Mouse (Mus musculus): ENCODE measurements at regions not wholly inside any gene's neighbourhood (a gene's known extent, or its start where the extent isn't known, plus 50 kb on each side); places are given as distances from the start of the nearest gene placed in this dataset.

- no peaks in the 10 kb centered on the region for H3K36me3 ChIP-seq (ENCODE audit: control insufficient read depth, insufficient read depth)
- H3ac ChIP-seq (ENCODE audit: control insufficient read depth, insufficient read length) = no peak overlapping the region
- H3K27me3 ChIP-seq (ENCODE audit: control insufficient read depth, insufficient read depth, insufficient read length) = no peaks in the 10 kb centered on the region
- TF ChIP-seq REST (IDR thresholded peaks at IDR 0.05; ENCODE audit: insufficient read depth, insufficient read length) (no peak), CEBPB (IDR thresholded peaks at IDR 0.05; ENCODE audit: insufficient read depth, poor library complexity, severe bottlenecking) (no peak), USF1 (IDR thresholded peaks at IDR 0.05; ENCODE audit: low read depth) (no peak), SRF (IDR thresholded peaks at IDR 0.05; ENCODE audit: control insufficient read depth, insufficient read length, low read depth) (no peak), TCF12 (IDR thresholded peaks at IDR 0.05; ENCODE audit: insufficient read depth, poor library complexity, severe bottlenecking) (no peak), POLR2A (IDR thresholded peaks at IDR 0.05; ENCODE audit: insufficient read length, low read depth) (no peak), MYOD1 (IDR thresholded peaks at IDR 0.05; ENCODE audit: control insufficient read depth in 1 of 3, insufficient read length in 2 of 3, low read depth in 2 of 3) (no peak), MAX (IDR thresholded peaks at IDR 0.05; ENCODE audit: low read depth) (no peak), POLR2AphosphoS2 (IDR thresholded peaks at IDR 0.05; ENCODE audit: insufficient read length, low read depth) (no peak), MYOG (IDR thresholded peaks at IDR 0.05; ENCODE audit: control insufficient read depth in 1 of 3, insufficient read depth in 1 of 3, insufficient read length in 2 of 3, low read depth in 2 of 3) (no peak), E2F4 (IDR thresholded peaks at IDR 0.05; ENCODE audit: insufficient read depth) (no peak)
- H3K4me2 ChIP-seq (ENCODE audit: low read depth) = no peak overlapping the region
- no peaks in the 10 kb centered on the region for H3K79me2 ChIP-seq (ENCODE audit: control insufficient read depth, insufficient read depth)
- H3K4me3 ChIP-seq = no peak overlapping the region
Measured at GRCm38 (mm10) chr3:139989380-139989779, 783.9 kb downstream of the Stpg2 start.

DNA sequence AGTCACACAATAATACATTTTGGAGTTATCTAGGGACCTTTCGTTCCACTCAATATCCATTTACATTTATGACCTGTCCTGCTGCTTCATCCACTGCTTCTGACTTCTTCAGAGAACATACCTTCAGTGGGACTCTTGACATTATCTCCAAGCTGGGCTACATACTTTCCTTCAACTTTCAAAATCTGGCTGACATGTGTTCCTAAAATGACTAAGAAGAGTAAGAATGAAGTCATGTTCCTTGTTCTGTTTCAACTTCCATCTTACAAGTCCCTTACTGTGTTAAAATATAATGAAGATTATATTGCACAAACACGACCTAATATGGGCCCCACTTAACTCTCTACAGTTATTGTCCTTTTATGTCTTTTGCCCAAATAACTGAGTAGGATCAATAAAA, 807.0 kb downstream of the Stpg2 start:
- no peaks in the 10 kb centered on the region for H3K79me2 ChIP-seq (ENCODE audit: control insufficient read depth, insufficient read depth)
- H3K4me3 ChIP-seq = no peak overlapping the region
- no peak overlapping the region for H3K4me2 ChIP-seq (ENCODE audit: low read depth)
- H3K27me3 ChIP-seq (ENCODE audit: control insufficient read depth, insufficient read depth, insufficient read length) = no peaks in the 10 kb centered on the region
- H3ac ChIP-seq (ENCODE audit: control insufficient read depth, insufficient read length) = no peak overlapping the region
- no peak for TF ChIP-seq E2F4 (IDR thresholded peaks at IDR 0.05; ENCODE audit: insufficient read depth)
- TF ChIP-seq MYOG (IDR thresholded peaks at IDR 0.05; ENCODE audit: control insufficient read depth in 1 of 3, insufficient read depth in 1 of 3, insufficient read length in 2 of 3, low read depth in 2 of 3) = no peak
- no peak for TF ChIP-seq POLR2AphosphoS2 (IDR thresholded peaks at IDR 0.05; ENCODE audit: insufficient read length, low read depth)
- TF ChIP-seq MYOD1 (IDR thresholded peaks at IDR 0.05; ENCODE audit: control insufficient read depth in 1 of 3, insufficient read length in 2 of 3, low read depth in 2 of 3) = no peak
- no peak for TF ChIP-seq TCF3 (IDR thresholded peaks at IDR 0.05; ENCODE audit: insufficient read length, low read depth)
- TF ChIP-seq REST (IDR thresholded peaks at IDR 0.05; ENCODE audit: insufficient read depth, insufficient read length) = no peak
- TF ChIP-seq POLR2A (IDR thresholded peaks at IDR 0.05; ENCODE audit: insufficient read length, low read depth) = no peak
- no peak for TF ChIP-seq CEBPB (IDR thresholded peaks at IDR 0.05; ENCODE audit: insufficient read depth, poor library complexity, severe bottlenecking)
- no peak for TF ChIP-seq USF1 (IDR thresholded peaks at IDR 0.05; ENCODE audit: low read depth)
- no peak for TF ChIP-seq SRF (IDR thresholded peaks at IDR 0.05; ENCODE audit: control insufficient read depth, insufficient read length, low read depth)
- no peak for TF ChIP-seq TCF12 (IDR thresholded peaks at IDR 0.05; ENCODE audit: insufficient read depth, poor library complexity, severe bottlenecking)
- TF ChIP-seq MAX (IDR thresholded peaks at IDR 0.05; ENCODE audit: low read depth) = no peak
- H3K36me3 ChIP-seq (ENCODE audit: control insufficient read depth, insufficient read depth) = no peaks in the 10 kb centered on the region

DNA sequence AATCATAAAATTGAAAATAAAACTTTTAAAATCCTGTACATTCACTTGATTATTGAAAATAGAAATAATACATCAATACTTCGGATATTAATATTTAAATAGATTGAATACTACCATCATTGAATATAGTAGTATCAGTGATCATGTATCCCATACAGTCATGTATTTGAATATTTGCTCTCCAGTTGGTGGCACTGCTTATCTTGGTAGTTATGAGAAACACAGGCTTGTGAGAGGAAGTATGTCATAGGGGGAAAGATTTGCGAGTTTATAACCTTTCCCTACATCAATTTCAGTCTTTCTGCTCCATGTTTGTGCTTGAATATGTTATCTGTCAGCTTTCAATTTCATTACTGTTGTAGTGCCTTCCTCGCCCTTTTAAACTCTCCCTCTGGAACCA, 828.6 kb downstream of the Stpg2 start:
- Histone ChIP-seq H3K79me2 (ENCODE audit: control insufficient read depth, insufficient read depth) (no peaks in the 10 kb centered on the region), H3K27me3 (ENCODE audit: control insufficient read depth, insufficient read depth, insufficient read length) (no peaks in the 10 kb centered on the region), H3K4me2 (ENCODE audit: low read depth) (no peak overlapping the region), H3K4me3 (no peak overlapping the region), H3ac (ENCODE audit: control insufficient read depth, insufficient read length) (no peak overlapping the region), H3K36me3 (ENCODE audit: control insufficient read depth, insufficient read depth) (no peaks in the 10 kb centered on the region)
- TF ChIP-seq TCF12 (IDR thresholded peaks at IDR 0.05; ENCODE audit: insufficient read depth, poor library complexity, severe bottlenecking) = no peak
- no peak for TF ChIP-seq SRF (IDR thresholded peaks at IDR 0.05; ENCODE audit: control insufficient read depth, insufficient read length, low read depth)
- no peak for TF ChIP-seq CEBPB (IDR thresholded peaks at IDR 0.05; ENCODE audit: insufficient read depth, poor library complexity, severe bottlenecking)
- no peak for TF ChIP-seq REST (IDR thresholded peaks at IDR 0.05; ENCODE audit: insufficient read depth, insufficient read length)

GRCm38 (mm10) chr3:140035142-140035541, 829.6 kb downstream of the Stpg2 start:
- no peak overlapping the region for H3K4me3 ChIP-seq
- H3K36me3 ChIP-seq (ENCODE audit: control insufficient read depth, insufficient read depth) = no peaks in the 10 kb centered on the region
- no peaks in the 10 kb centered on the region for H3K27me3 ChIP-seq (ENCODE audit: control insufficient read depth, insufficient read depth, insufficient read length)
- H3K79me2 ChIP-seq (ENCODE audit: control insufficient read depth, insufficient read depth) = no peaks in the 10 kb centered on the region
- no peak overlapping the region for H3ac ChIP-seq (ENCODE audit: control insufficient read depth, insufficient read length)
- TF ChIP-seq MYOG (IDR thresholded peaks at IDR 0.05; ENCODE audit: control insufficient read depth in 1 of 3, insufficient read depth in 1 of 3, insufficient read length in 2 of 3, low read depth in 2 of 3) (no peak), CEBPB (IDR thresholded peaks at IDR 0.05; ENCODE audit: insufficient read depth, poor library complexity, severe bottlenecking) (no peak), SRF (IDR thresholded peaks at IDR 0.05; ENCODE audit: control insufficient read depth, insufficient read length, low read depth) (no peak), MYOD1 (IDR thresholded peaks at IDR 0.05; ENCODE audit: control insufficient read depth in 1 of 3, insufficient read length in 2 of 3, low read depth in 2 of 3) (no peak), TCF3 (IDR thresholded peaks at IDR 0.05; ENCODE audit: insufficient read length, low read depth) (no peak), TCF12 (IDR thresholded peaks at IDR 0.05; ENCODE audit: insufficient read depth, poor library complexity, severe bottlenecking) (no peak), POLR2A (IDR thresholded peaks at IDR 0.05; ENCODE audit: insufficient read length, low read depth) (no peak), POLR2AphosphoS2 (IDR thresholded peaks at IDR 0.05; ENCODE audit: insufficient read length, low read depth) (no peak), MAX (IDR thresholded peaks at IDR 0.05; ENCODE audit: low read depth) (no peak), USF1 (IDR thresholded peaks at IDR 0.05; ENCODE audit: low read depth) (no peak), E2F4 (IDR thresholded peaks at IDR 0.05; ENCODE audit: insufficient read depth) (no peak)
- no peak overlapping the region for H3K4me2 ChIP-seq (ENCODE audit: low read depth)

- TF ChIP-seq CEBPB (IDR thresholded peaks at IDR 0.05; ENCODE audit: insufficient read depth, poor library complexity, severe bottlenecking) = no peak
- TF ChIP-seq MAX (IDR thresholded peaks at IDR 0.05; ENCODE audit: low read depth) = no peak
- no peak for TF ChIP-seq USF1 (IDR thresholded peaks at IDR 0.05; ENCODE audit: low read depth)
- no peak for TF ChIP-seq E2F4 (IDR thresholded peaks at IDR 0.05; ENCODE audit: insufficient read depth)
- TF ChIP-seq MYOG (IDR thresholded peaks at IDR 0.05; ENCODE audit: control insufficient read depth in 1 of 3, insufficient read depth in 1 of 3, insufficient read length in 2 of 3, low read depth in 2 of 3) = no peak
- TF ChIP-seq SRF (IDR thresholded peaks at IDR 0.05; ENCODE audit: control insufficient read depth, insufficient read length, low read depth) = no peak
- TF ChIP-seq MYOD1 (IDR thresholded peaks at IDR 0.05; ENCODE audit: control insufficient read depth in 1 of 3, insufficient read length in 2 of 3, low read depth in 2 of 3) = no peak
- no peak for TF ChIP-seq REST (IDR thresholded peaks at IDR 0.05; ENCODE audit: insufficient read depth, insufficient read length)
- TF ChIP-seq TCF3 (IDR thresholded peaks at IDR 0.05; ENCODE audit: insufficient read length, low read depth) = no peak
- TF ChIP-seq POLR2AphosphoS2 (IDR thresholded peaks at IDR 0.05; ENCODE audit: insufficient read length, low read depth) = no peak
- TF ChIP-seq POLR2A (IDR thresholded peaks at IDR 0.05; ENCODE audit: insufficient read length, low read depth) = no peak
- no peak for TF ChIP-seq TCF12 (IDR thresholded peaks at IDR 0.05; ENCODE audit: insufficient read depth, poor library complexity, severe bottlenecking)
Measured at GRCm38 (mm10) chr3:140044898-140045297, 839.4 kb downstream of the Stpg2 start.

More at GRCm38 (mm10) chr3:140044898-140045297, 839.4 kb downstream of the Stpg2 start:
- Histone ChIP-seq H3K27me3 (ENCODE audit: control insufficient read depth, insufficient read depth, insufficient read length) (no peaks in the 10 kb centered on the region), H3K36me3 (ENCODE audit: control insufficient read depth, insufficient read depth) (no peaks in the 10 kb centered on the region), H3K4me2 (ENCODE audit: low read depth) (no peak overlapping the region), H3K79me2 (ENCODE audit: control insufficient read depth, insufficient read depth) (no peaks in the 10 kb centered on the region), H3ac (ENCODE audit: control insufficient read depth, insufficient read length) (no peak overlapping the region), H3K4me3 (no peak overlapping the region)
